Mouse (Mus musculus) hindbrain, embryonic 10.5 days (tissue): ENCODE data around the gene Psmb1. TPM values are rescaled to one million over a fixed set of nuclear protein-coding genes. Genes with fewer than 3 reads are reported as not detected.

Source experiments
- DNase-seq: peaks from one replicate; pipeline ENCODE4 v3.0.0-alpha.2; 2017; ENCODE audit warnings: low spot score
- H3K27ac ChIP-seq: fragments of 300-500 bp; sonication (generic); 2 replicates; pipeline ENCODE4 v1.5.1; 2016; ENCODE audit warnings: mild to moderate bottlenecking, moderate library complexity
- H3K27me3 ChIP-seq: fragments of 300-500 bp; sonication (generic); 2 replicates; pipeline ENCODE4 v1.6.1; 2016; ENCODE audit warnings: mild to moderate bottlenecking; ENCODE audit not compliant: poor library complexity, insufficient read depth, severe bottlenecking
- H3K36me3 ChIP-seq: fragments of 300-500 bp; sonication (generic); 2 replicates; pipeline ENCODE4 v1.6.1; 2016; ENCODE audit warnings: mild to moderate bottlenecking, moderate library complexity
- H3K4me1 ChIP-seq: fragments of 300-500 bp; sonication (generic); replicated peaks from 2 replicates; pipeline ENCODE4 v1.6.1; 2016; ENCODE audit warnings: mild to moderate bottlenecking
- H3K4me3 ChIP-seq: fragments of 300-500 bp; sonication (generic); 2 replicates; pipeline ENCODE4 v1.5.1; 2016; ENCODE audit warnings: mild to moderate bottlenecking, moderate library complexity
- H3K9me3 ChIP-seq: fragments of 300-500 bp; sonication (generic); 2 replicates; pipeline ENCODE4 v1.6.1; 2016; ENCODE audit warnings: mild to moderate bottlenecking, moderate library complexity
- WGBS: fragments of 180-500 bp; shearing (Covaris S2); methylation state at CpG from one replicate; pipeline ENCODE4 v1.1.7; 2016; 5-methylcytosine and 5-hydroxymethylcytosine counted together
- polyA plus RNA-seq: library from polyadenylated mRNA; unstranded; fragments of >200 nt; fragmentation: Nextera tagmentation; extraction: Ambion mirVana; gene quantifications from 2 replicates; pipeline ENCODE4 v1.2.1, GENCODE M21; 2016

Gene Psmb1
- polyA plus RNA-seq, 1 experiment from 2014 or later = 291 TPM

GRCm38 (mm10) chr17:15518766-15519165 is 19.2 kb upstream of the Psmb1 start:
- Histone ChIP-seq H3K36me3 (peaks cover 99% of the 10 kb centered on the region), H3K4me3 (no peak overlapping the region), H3K4me1 (no peaks in the 10 kb centered on the region), H3K9me3 (no peaks in the 10 kb centered on the region), H3K27ac (no peak overlapping the region), H3K27me3 (no peaks in the 10 kb centered on the region)
- WGBS = 100% methylated on average over 1 of the region's 1 CpGs
- DNase-seq = no peak

GRCm38 (mm10) chr17:15518186-15518585 is 18.6 kb upstream of the Psmb1 start:
- H3K36me3 ChIP-seq = peaks cover 100% of the 10 kb centered on the region
- H3K4me1 ChIP-seq = no peaks in the 10 kb centered on the region
- no peaks in the 10 kb centered on the region for H3K27me3 ChIP-seq
- DNase-seq = no peak
- no peak overlapping the region for H3K4me3 ChIP-seq
- no peaks in the 10 kb centered on the region for H3K9me3 ChIP-seq
- WGBS = 92% methylated on average over 5 of the region's 5 CpGs
- no peak overlapping the region for H3K27ac ChIP-seq

- no peak for DNase-seq
- 82% methylated on average over 5 of the region's 5 CpGs for WGBS
- H3K36me3 ChIP-seq = peaks cover 100% of the 10 kb centered on the region
These were observed 18.2 kb upstream of the Psmb1 start for GRCm38 (mm10) chr17:15517776-15518175.

GRCm38 (mm10) chr17:15510694-15511093 is 11.1 kb upstream of the Psmb1 start:
- Histone ChIP-seq H3K27ac (no peak overlapping the region), H3K4me3 (no peak overlapping the region), H3K27me3 (no peaks in the 10 kb centered on the region), H3K9me3 (peaks cover 9% of the 10 kb centered on the region), H3K4me1 (no peaks in the 10 kb centered on the region), H3K36me3 (peaks cover 100% of the 10 kb centered on the region)
- no peak for DNase-seq
- 93% methylated on average over 2 of the region's 2 CpGs for WGBS

More at GRCm38 (mm10) chr17:15517776-15518175, 18.2 kb upstream of the Psmb1 start:
- Histone ChIP-seq H3K9me3 (no peaks in the 10 kb centered on the region), H3K27me3 (no peaks in the 10 kb centered on the region), H3K4me3 (no peak overlapping the region), H3K27ac (no peak overlapping the region), H3K4me1 (no peaks in the 10 kb centered on the region)

- no peak for DNase-seq
- 42% methylated on average over 7 of the region's 7 CpGs for WGBS
- no peaks in the 10 kb centered on the region for H3K9me3 ChIP-seq
- H3K4me1 ChIP-seq = peaks cover 38% of the 10 kb centered on the region
- H3K4me3 ChIP-seq = peak overlapping the region; percentile 99
- no peaks in the 10 kb centered on the region for H3K27me3 ChIP-seq
- peak overlapping the region; percentile 95; the same call in 1 of the 2 replicates for H3K27ac ChIP-seq
- H3K36me3 ChIP-seq = peaks cover 39% of the 10 kb centered on the region
These were observed 818 bp downstream of the Psmb1 start for GRCm38 (mm10) chr17:15498753-15499113.

GRCm38 (mm10) chr17:15497882-15498752 is 1.4 kb downstream of the Psmb1 start:
- peak overlapping the region; percentile 95 for H3K27ac ChIP-seq
- peaks cover 41% of the 10 kb centered on the region for H3K36me3 ChIP-seq
- H3K4me3 ChIP-seq = peak overlapping the region; percentile 99
- no peaks in the 10 kb centered on the region for H3K27me3 ChIP-seq
- DNase-seq = peak; percentile 95
- under 1% methylated on average over 50 of the region's 50 CpGs for WGBS
- no peaks in the 10 kb centered on the region for H3K9me3 ChIP-seq
- H3K4me1 ChIP-seq = peaks cover 38% of the 10 kb centered on the region

- no peak overlapping the region for H3K4me3 ChIP-seq
- DNase-seq = no peak
- H3K9me3 ChIP-seq = no peaks in the 10 kb centered on the region
- H3K27me3 ChIP-seq = no peaks in the 10 kb centered on the region
- no peak overlapping the region for H3K27ac ChIP-seq
- H3K36me3 ChIP-seq = peaks cover 71% of the 10 kb centered on the region
- 95% methylated on average over 7 of the region's 7 CpGs for WGBS
- H3K4me1 ChIP-seq = no peaks in the 10 kb centered on the region
These were observed 9.0 kb downstream of the Psmb1 start for GRCm38 (mm10) chr17:15490542-15490941.

GRCm38 (mm10) chr17:15472671-15473070 is 26.9 kb downstream of the Psmb1 start:
- no peak overlapping the region for H3K4me3 ChIP-seq
- H3K36me3 ChIP-seq = peaks cover 87% of the 10 kb centered on the region
- H3K4me1 ChIP-seq = no peaks in the 10 kb centered on the region
- no peaks in the 10 kb centered on the region for H3K9me3 ChIP-seq
- H3K27me3 ChIP-seq = no peaks in the 10 kb centered on the region
- 89% methylated on average over 4 of the region's 4 CpGs for WGBS
- DNase-seq = no peak
- H3K27ac ChIP-seq = no peak overlapping the region

GRCm38 (mm10) chr17:15467669-15468068 is 31.9 kb downstream of the Psmb1 start:
- DNase-seq = peak; percentile 80
- Histone ChIP-seq H3K4me1 (no peaks in the 10 kb centered on the region), H3K9me3 (no peaks in the 10 kb centered on the region), H3K4me3 (no peak overlapping the region), H3K27ac (no peak overlapping the region), H3K27me3 (no peaks in the 10 kb centered on the region), H3K36me3 (peaks cover 60% of the 10 kb centered on the region)
- 29% methylated on average over 5 of the region's 5 CpGs for WGBS

- whole genome bisulfite sequencing = 95% methylated on average over 6 of the region's 6 CpGs
- Histone ChIP-seq H3K36me3 (peaks cover 38% of the 10 kb centered on the region), H3K4me3 (no peak overlapping the region), H3K9me3 (no peaks in the 10 kb centered on the region), H3K27me3 (no peaks in the 10 kb centered on the region), H3K4me1 (no peaks in the 10 kb centered on the region), H3K27ac (no peak overlapping the region)
- DNase-seq = no peak
These were observed 37.5 kb downstream of the Psmb1 start for GRCm38 (mm10) chr17:15461921-15462495.

- Histone ChIP-seq H3K4me1 (no peaks in the 10 kb centered on the region), H3K27ac (no peak overlapping the region), H3K4me3 (no peak overlapping the region), H3K36me3 (peaks cover 30% of the 10 kb centered on the region), H3K27me3 (no peaks in the 10 kb centered on the region), H3K9me3 (no peaks in the 10 kb centered on the region)
- whole genome bisulfite sequencing = 92% methylated on average over 4 of the region's 4 CpGs
- DNase-seq = no peak
These were observed 39.8 kb downstream of the Psmb1 start for GRCm38 (mm10) chr17:15459761-15460160.

GRCm38 (mm10) chr17:15456595-15456994 is 43.0 kb downstream of the Psmb1 start:
- Histone ChIP-seq H3K4me1 (no peaks in the 10 kb centered on the region), H3K9me3 (no peaks in the 10 kb centered on the region), H3K36me3 (peaks cover 15% of the 10 kb centered on the region), H3K27me3 (no peaks in the 10 kb centered on the region), H3K27ac (no peak overlapping the region), H3K4me3 (no peak overlapping the region)
- WGBS = 95% methylated on average over 2 of the region's 2 CpGs
- no peak for DNase-seq

GRCm38 (mm10) chr17:15455203-15455602 is 44.3 kb downstream of the Psmb1 start:
- no peak overlapping the region for H3K4me3 ChIP-seq
- H3K27ac ChIP-seq = no peak overlapping the region
- no peaks in the 10 kb centered on the region for H3K27me3 ChIP-seq
- no peaks in the 10 kb centered on the region for H3K4me1 ChIP-seq
- H3K9me3 ChIP-seq = no peaks in the 10 kb centered on the region
- DNase-seq = no peak
- WGBS = 84% methylated on average over 4 of the region's 4 CpGs
- H3K36me3 ChIP-seq = peaks cover 11% of the 10 kb centered on the region
